Mouse (Mus musculus) brain, embryonic 14.5 days (tissue): ENCODE results near the gene Id3.

Experiments used
- CTCF ChIP-seq: fragments of 200-500 bp; IDR thresholded peaks from 2 replicates; pipeline ENCODE4 v1.5.1; 2012; ENCODE audit warnings: inconsistent platforms, mild to moderate bottlenecking, moderate library complexity, borderline replicate concordance; ENCODE audit not compliant: insufficient read depth, insufficient read length; ENCODE audit errors: extremely low read depth
- POLR2A ChIP-seq: fragments of 200-500 bp; IDR thresholded peaks from 2 replicates; pipeline ENCODE4 v1.6.1; 2012; ENCODE audit warnings: mild to moderate bottlenecking, inconsistent platforms, borderline replicate concordance; ENCODE audit not compliant: poor library complexity, insufficient read depth, insufficient read length, severe bottlenecking; ENCODE audit errors: extremely low read depth

- no peak for TF ChIP-seq POLR2A
- TF ChIP-seq CTCF: no peak
Observed at GRCm38 (mm10) chr4:136144126-136144926, 1.0 kb downstream of the Id3 start.
